Mouse (Mus musculus) embryonic facial prominence, embryonic 13.5 days (tissue): ENCODE data around the gene Cox14. TPM values are rescaled to one million over a fixed set of nuclear protein-coding genes. Genes with fewer than 3 reads are reported as not detected.
A peak's percentile ranks its signal among the peaks of the same experiment; 100 is the strongest.

Experiments used
- ATAC-seq: fragments of 200-750 bp; cut with Nextera tagmentation; 2 replicates; pipeline ENCODE4 v1.8.0; 2017; ENCODE audit warnings: low read depth; ENCODE audit not compliant: insufficient number of reproducible peaks, insufficient read depth, low FRiP score, low TSS enrichment
- H3K27ac ChIP-seq: fragments of 300-500 bp; sonication (generic); 2 replicates; pipeline ENCODE4 v1.5.1; 2015; ENCODE audit warnings: moderate library complexity, mild to moderate bottlenecking, inconsistent platforms
- H3K27me3 ChIP-seq: fragments of 300-500 bp; sonication (generic); 2 replicates; pipeline ENCODE4 v1.6.1; 2015; ENCODE audit warnings: mild to moderate bottlenecking, inconsistent platforms
- H3K36me3 ChIP-seq: fragments of 300-500 bp; sonication (generic); 2 replicates; pipeline ENCODE4 v1.6.1; 2015; ENCODE audit warnings: mild to moderate bottlenecking, inconsistent platforms
- H3K4me1 ChIP-seq: fragments of 300-500 bp; sonication (generic); 2 replicates; pipeline ENCODE4 v1.6.1; 2015; ENCODE audit warnings: inconsistent platforms
- H3K4me2 ChIP-seq: fragments of 300-500 bp; sonication (generic); 2 replicates; pipeline ENCODE4 v1.6.1; 2015; ENCODE audit warnings: moderate library complexity, mild to moderate bottlenecking, inconsistent platforms
- H3K4me3 ChIP-seq: fragments of 300-500 bp; sonication (generic); 2 replicates; pipeline ENCODE4 v1.5.1; 2015; ENCODE audit warnings: mild to moderate bottlenecking, inconsistent platforms
- H3K9ac ChIP-seq: fragments of 300-500 bp; sonication (generic); 2 replicates; pipeline ENCODE4 v1.6.1; 2015; ENCODE audit warnings: mild to moderate bottlenecking, inconsistent platforms
- H3K9me3 ChIP-seq: fragments of 300-500 bp; sonication (generic); 2 replicates; pipeline ENCODE4 v1.6.1; 2016; ENCODE audit warnings: inconsistent platforms
- WGBS: fragments of 180-500 bp; shearing (Covaris S2); methylation state at CpG from one replicate; pipeline ENCODE4 v1.1.7; 2015; ENCODE audit warnings: mixed read lengths; 5-methylcytosine and 5-hydroxymethylcytosine counted together
- polyA plus RNA-seq: library from polyadenylated mRNA; unstranded; fragments of >200 nt; fragmentation: Nextera tagmentation; extraction: Ambion mirVana; gene quantifications from 2 replicates; pipeline ENCODE4 v1.2.1, GENCODE M21; 2015

The Cox14 gene
- polyA plus RNA-seq, 1 experiment from 2014 or later = 144 TPM

GRCm38 (mm10) chr15:99729056-99729783 lies 3.8 kb downstream of the Cox14 start:
- Histone ChIP-seq H3K4me2 (no peak overlapping the region), H3K27ac (no peak overlapping the region), H3K36me3 (peaks cover 58% of the 10 kb centered on the region), H3K4me3 (no peak overlapping the region), H3K27me3 (no peaks in the 10 kb centered on the region), H3K9ac (no peak overlapping the region), H3K4me1 (peaks cover 12% of the 10 kb centered on the region), H3K9me3 (0 out of 2 replicates have a peak, but pooled peaks cover 4% of the 10 kb centered on the region)
- WGBS = 95% methylated on average over 3 of the region's 4 CpGs
- ATAC-seq = no peak

GRCm38 (mm10) chr15:99731167-99731566 lies 5.7 kb downstream of the Cox14 start:
- no peak for ATAC-seq
- Histone ChIP-seq H3K4me3 (no peak overlapping the region), H3K27me3 (no peaks in the 10 kb centered on the region), H3K4me2 (no peak overlapping the region), H3K36me3 (peaks cover 75% of the 10 kb centered on the region), H3K9me3 (0 out of 2 replicates have a peak, but pooled peaks cover 4% of the 10 kb centered on the region), H3K9ac (no peak overlapping the region), H3K27ac (no peak overlapping the region), H3K4me1 (peaks cover 5% of the 10 kb centered on the region)
- 95% methylated on average over 2 of the region's 2 CpGs for WGBS

- no peak overlapping the region for H3K4me2 ChIP-seq
- H3K27me3 ChIP-seq = no peaks in the 10 kb centered on the region
- 0 out of 2 replicates have a peak, but pooled peaks cover 4% of the 10 kb centered on the region for H3K9me3 ChIP-seq
- H3K4me3 ChIP-seq = no peak overlapping the region
- no peak for ATAC-seq
- 91% methylated on average over 3 of the region's 3 CpGs for WGBS
- H3K9ac ChIP-seq = no peak overlapping the region
- H3K36me3 ChIP-seq = peaks cover 81% of the 10 kb centered on the region
- peaks cover under 1% of the 10 kb centered on the region for H3K4me1 ChIP-seq
- H3K27ac ChIP-seq = no peak overlapping the region
Measured at GRCm38 (mm10) chr15:99731678-99732077, 6.3 kb downstream of the Cox14 start.

- Histone ChIP-seq H3K4me3 (no peak overlapping the region), H3K9me3 (0 out of 2 replicates have a peak, but pooled peaks cover 4% of the 10 kb centered on the region), H3K4me2 (no peak overlapping the region), H3K4me1 (no peaks in the 10 kb centered on the region), H3K27me3 (no peaks in the 10 kb centered on the region), H3K27ac (no peak overlapping the region), H3K9ac (no peak overlapping the region), H3K36me3 (peaks cover 87% of the 10 kb centered on the region)
- WGBS = 93% methylated on average over 5 of the region's 5 CpGs
- no peak for ATAC-seq
Measured at GRCm38 (mm10) chr15:99733186-99733585, 7.8 kb downstream of the Cox14 start.

GRCm38 (mm10) chr15:99735631-99736030 lies 10.2 kb downstream of the Cox14 start:
- no peak overlapping the region for H3K4me3 ChIP-seq
- H3K36me3 ChIP-seq = peaks cover 89% of the 10 kb centered on the region
- no peak for ATAC-seq
- no peaks in the 10 kb centered on the region for H3K27me3 ChIP-seq
- no peak overlapping the region for H3K4me2 ChIP-seq
- no peaks in the 10 kb centered on the region for H3K4me1 ChIP-seq
- no peaks in the 10 kb centered on the region for H3K9me3 ChIP-seq
- H3K27ac ChIP-seq = no peak overlapping the region
- H3K9ac ChIP-seq = no peak overlapping the region
- WGBS = 93% methylated on average over 2 of the region's 2 CpGs

GRCm38 (mm10) chr15:99736675-99737074 lies 11.3 kb downstream of the Cox14 start:
- Histone ChIP-seq H3K4me2 (no peak overlapping the region), H3K4me3 (no peak overlapping the region), H3K27me3 (no peaks in the 10 kb centered on the region), H3K27ac (no peak overlapping the region), H3K9me3 (no peaks in the 10 kb centered on the region), H3K9ac (no peak overlapping the region), H3K36me3 (peaks cover 90% of the 10 kb centered on the region), H3K4me1 (no peaks in the 10 kb centered on the region)
- 89% methylated on average over 11 of the region's 11 CpGs for WGBS
- ATAC-seq = no peak

GRCm38 (mm10) chr15:99740229-99740628 lies 14.8 kb downstream of the Cox14 start:
- Histone ChIP-seq H3K4me2 (no peak overlapping the region), H3K4me3 (no peak overlapping the region), H3K27me3 (no peaks in the 10 kb centered on the region), H3K9ac (no peak overlapping the region), H3K27ac (no peak overlapping the region), H3K36me3 (peaks cover 82% of the 10 kb centered on the region), H3K4me1 (no peaks in the 10 kb centered on the region), H3K9me3 (no peaks in the 10 kb centered on the region)
- WGBS = 94% methylated on average over 4 of the region's 4 CpGs
- ATAC-seq = no peak

GRCm38 (mm10) chr15:99754204-99754603 lies 28.8 kb downstream of the Cox14 start:
- Histone ChIP-seq H3K36me3 (peaks cover 15% of the 10 kb centered on the region), H3K4me2 (no peak overlapping the region), H3K9me3 (no peaks in the 10 kb centered on the region), H3K4me3 (no peak overlapping the region), H3K27ac (no peak overlapping the region), H3K9ac (no peak overlapping the region), H3K27me3 (no peaks in the 10 kb centered on the region), H3K4me1 (peaks cover 6% of the 10 kb centered on the region)
- no peak for ATAC-seq
- 80% methylated on average over 3 of the region's 3 CpGs for WGBS

- no peak for ATAC-seq
- Histone ChIP-seq H3K9ac (no peak overlapping the region), H3K4me3 (no peak overlapping the region), H3K36me3 (peaks cover 6% of the 10 kb centered on the region; the same call in 1 of the 2 replicates), H3K9me3 (no peaks in the 10 kb centered on the region), H3K27me3 (no peaks in the 10 kb centered on the region), H3K4me1 (peaks cover 13% of the 10 kb centered on the region), H3K27ac (no peak overlapping the region), H3K4me2 (no peak overlapping the region)
- 89% methylated on average over 4 of the region's 4 CpGs for WGBS
Measured at GRCm38 (mm10) chr15:99767467-99767866, 42.0 kb downstream of the Cox14 start.

GRCm38 (mm10) chr15:99768761-99769160 lies 43.3 kb downstream of the Cox14 start:
- Histone ChIP-seq H3K4me3 (no peak overlapping the region), H3K9me3 (no peaks in the 10 kb centered on the region), H3K4me2 (no peak overlapping the region), H3K27me3 (no peaks in the 10 kb centered on the region), H3K4me1 (peaks cover 16% of the 10 kb centered on the region), H3K27ac (no peak overlapping the region), H3K36me3 (peaks cover 6% of the 10 kb centered on the region; the same call in 1 of the 2 replicates), H3K9ac (no peak overlapping the region)
- 91% methylated on average over 1 of the region's 1 CpGs for WGBS
- no peak for ATAC-seq

GRCm38 (mm10) chr15:99771004-99771500 lies 45.6 kb downstream of the Cox14 start:
- H3K4me1 ChIP-seq = peaks cover 16% of the 10 kb centered on the region
- WGBS = 18% methylated on average over 5 of the region's 5 CpGs
- H3K9me3 ChIP-seq = no peaks in the 10 kb centered on the region
- H3K4me3 ChIP-seq = peak overlapping the region; percentile 78
- no peak overlapping the region for H3K27ac ChIP-seq
- no peaks in the 10 kb centered on the region for H3K27me3 ChIP-seq
- peak overlapping the region; percentile 90 for H3K9ac ChIP-seq
- H3K36me3 ChIP-seq = 0 out of 2 replicates have a peak, but pooled peaks cover 4% of the 10 kb centered on the region
- peak overlapping the region; percentile 83 for H3K4me2 ChIP-seq
- ATAC-seq = no peak
